Mouse (Mus musculus) forebrain, postnatal 0 days (tissue): ENCODE measurements at regions not wholly inside any gene's neighbourhood (a gene's known extent, or its start where the extent isn't known, plus 50 kb on each side); places are given as distances from the start of the nearest gene placed in this dataset.

Experiments used
- ATAC-seq: fragments of 200-750 bp; cut with Nextera tagmentation; 2 replicates; pipeline ENCODE4 v1.8.0; 2017; ENCODE audit warnings: mild to moderate bottlenecking, moderate library complexity
- DNase-seq: peaks from one replicate; pipeline ENCODE4 v3.0.0-alpha.2; 2015
- H3K27ac ChIP-seq: fragments of 300-500 bp; sonication (generic); 2 replicates; pipeline ENCODE4 v1.5.1; 2014; ENCODE audit warnings: low read depth, mild to moderate bottlenecking, antibody characterized with exemption, low read length, moderate library complexity, mixed read lengths
- H3K27me3 ChIP-seq: fragments of 300-500 bp; sonication (generic); 2 replicates; pipeline ENCODE4 v1.6.1; 2014; ENCODE audit warnings: mild to moderate bottlenecking, low read length, mixed read lengths; ENCODE audit not compliant: insufficient read depth
- H3K36me3 ChIP-seq: fragments of 300-500 bp; sonication (generic); 2 replicates; pipeline ENCODE4 v1.6.1; 2014; ENCODE audit warnings: mild to moderate bottlenecking, moderate library complexity; ENCODE audit not compliant: insufficient read depth
- H3K4me1 ChIP-seq: fragments of 300-500 bp; sonication (generic); 2 replicates; pipeline ENCODE4 v1.6.1; 2014; ENCODE audit warnings: antibody characterized with exemption; ENCODE audit not compliant: insufficient read depth
- H3K4me2 ChIP-seq: fragments of 300-500 bp; sonication (generic); 2 replicates; pipeline ENCODE4 v1.6.1; 2014; ENCODE audit warnings: low read depth, mild to moderate bottlenecking, moderate library complexity
- H3K4me3 ChIP-seq: fragments of 300-500 bp; sonication (generic); 2 replicates; pipeline ENCODE4 v1.5.1; 2014; ENCODE audit warnings: low read depth, low read length, mixed read lengths
- H3K9ac ChIP-seq: fragments of 300-500 bp; sonication (generic); 2 replicates; pipeline ENCODE4 v1.6.1; 2014; ENCODE audit warnings: mild to moderate bottlenecking
- H3K9me3 ChIP-seq: fragments of 300-500 bp; sonication (generic); 2 replicates; pipeline ENCODE4 v1.6.1; 2016; ENCODE audit warnings: low read length
- CTCF ChIP-seq: sonication (generic); IDR thresholded peaks from 2 replicates; pipeline ENCODE4 v1.5.1; 2016; ENCODE audit warnings: antibody characterized with exemption, control low read depth, low read depth
- WGBS: fragments of 180-500 bp; shearing (Covaris S2); extraction: QIAGEN DNeasy Blood & Tissue Kit; methylation state at CpG from one replicate; pipeline ENCODE4 v1.1.7; 2014; 5-methylcytosine and 5-hydroxymethylcytosine counted together

GRCm38 (mm10) chr10:47857922-47858321, 1930.6 kb downstream of the Grik2 start:
- Histone ChIP-seq H3K9ac (no peak overlapping the region), H3K4me1 (no peaks in the 10 kb centered on the region), H3K27ac (no peak overlapping the region), H3K9me3 (no peaks in the 10 kb centered on the region), H3K4me2 (no peak overlapping the region), H3K36me3 (no peaks in the 10 kb centered on the region), H3K27me3 (no peaks in the 10 kb centered on the region), H3K4me3 (no peak overlapping the region)
- DNase-seq (peak; percentile 1), ATAC-seq (no peak)
- whole genome bisulfite sequencing, result 70% methylated on average over 2 of the region's 2 CpGs
- no peak for TF ChIP-seq CTCF
